Mouse (Mus musculus): ENCODE data around the gene Clec2i. TPM values are rescaled to one million over a fixed set of nuclear protein-coding genes. Genes with fewer than 3 reads are reported as not detected.

Clec2i gene
- polyA plus RNA-seq, 1 experiment = 9.6 TPM

GRCm38 (mm10) chr6:128945564-128945963 lies 58.2 kb downstream of the Clec2i start:
- Histone ChIP-seq H3K36me3 (ENCODE audit: control insufficient read depth, insufficient read depth, low read length) (peaks cover 12% of the 10 kb centered on the region; the same call in 1 of the 2 replicates), H3K27me3 (ENCODE audit: control insufficient read depth, insufficient read depth, low read length) (no peaks in the 10 kb centered on the region), H3K4me3 (ENCODE audit: extremely low read depth, insufficient read depth, insufficient read length) (no peak overlapping the region), H3K27ac (ENCODE audit: insufficient read depth, low read length) (no peak overlapping the region), H3K4me1 (ENCODE audit: control insufficient read depth, insufficient read depth, insufficient read length) (no peaks in the 10 kb centered on the region; the same call in 1 of the 2 replicates)
- WGBS = 47% methylated on average over 3 of the region's 3 CpGs
- no peak for DNase-seq (ENCODE audit: low read depth in 1 of 2, low spot score in 2 of 2)
- no peak for TF ChIP-seq CTCF (IDR thresholded peaks at IDR 0.05; ENCODE audit: extremely low read depth, insufficient read depth, insufficient read length, insufficient replicate concordance)
- TF ChIP-seq POLR2A (IDR thresholded peaks at IDR 0.05; ENCODE audit: low read depth, low read length) = no peak

Other genes with a start within 250 kb of the Clec2i start
- not detected in 2 replicates for gene Clec2h, start 225.2 kb upstream of the Clec2i start, polyA plus RNA-seq (2012; rRNA removed)
- gene Klrb1, start 164.5 kb upstream of the Clec2i start, polyA plus RNA-seq (2012; rRNA removed) = 0.15 and 0.16 TPM in 2 replicates
- 3.0 and 8.5 TPM in 2 replicates for gene Klrb1c, start 98.4 kb upstream of the Clec2i start, polyA plus RNA-seq (2012; rRNA removed)
- gene Gm44511, start 61.3 kb upstream of the Clec2i start, polyA plus RNA-seq (2012; rRNA removed) = 0.23 and 0.53 TPM in 2 replicates
- gene Klrb1b, start 61.3 kb upstream of the Clec2i start, polyA plus RNA-seq (2012; rRNA removed) = 0.62 and 1.7 TPM in 2 replicates
- 16.3 and 22.9 TPM in 2 replicates for gene BC035044, start 3.5 kb downstream of the Clec2i start, polyA plus RNA-seq (2012; rRNA removed)
- 0.35 TPM in 1 of 2 replicates, not detected in the other for gene Clec2g, start 46.8 kb downstream of the Clec2i start, polyA plus RNA-seq (2012; rRNA removed)
- 1.6 and 1.8 TPM in 2 replicates for gene Klrb1f, start 158.3 kb downstream of the Clec2i start, polyA plus RNA-seq (2012; rRNA removed)
- not detected in 2 replicates for gene Clec2e, start 213.3 kb downstream of the Clec2i start, polyA plus RNA-seq (2012; rRNA removed)

All from spleen, adult 2 months (tissue).